Mouse (Mus musculus) heart, embryonic 10.5 days (tissue): ENCODE results near the gene Sh3glb2. TPM values are rescaled to one million over a fixed set of nuclear protein-coding genes. Genes with fewer than 3 reads are reported as not detected.

Experiments used
- DNase-seq: peaks from one replicate; pipeline ENCODE4 v3.0.0-alpha.2; 2017; ENCODE audit warnings: low spot score
- H3K27ac ChIP-seq: fragments of 300-500 bp; sonication (generic); 2 replicates; pipeline ENCODE4 v1.5.1; 2016; ENCODE audit warnings: mild to moderate bottlenecking
- H3K27me3 ChIP-seq: fragments of 300-500 bp; sonication (generic); 2 replicates; pipeline ENCODE4 v1.6.1; 2016; ENCODE audit warnings: mild to moderate bottlenecking; ENCODE audit not compliant: poor library complexity, insufficient read depth, severe bottlenecking
- H3K36me3 ChIP-seq: fragments of 300-500 bp; sonication (generic); 2 replicates; pipeline ENCODE4 v1.6.1; 2016; ENCODE audit warnings: mild to moderate bottlenecking, moderate library complexity
- H3K4me1 ChIP-seq: fragments of 300-500 bp; sonication (generic); 2 replicates; pipeline ENCODE4 v1.6.1; 2016; ENCODE audit warnings: mild to moderate bottlenecking
- H3K4me3 ChIP-seq: fragments of 300-500 bp; sonication (generic); 2 replicates; pipeline ENCODE4 v1.5.1; 2016; ENCODE audit warnings: mild to moderate bottlenecking, moderate library complexity
- H3K9me3 ChIP-seq: fragments of 300-500 bp; sonication (generic); 2 replicates; pipeline ENCODE4 v1.6.1; 2016; ENCODE audit warnings: mild to moderate bottlenecking, moderate library complexity
- WGBS: fragments of 180-500 bp; shearing (Covaris S2); methylation state at CpG from one replicate; pipeline ENCODE4 v1.1.7; 2016; 5-methylcytosine and 5-hydroxymethylcytosine counted together
- microRNA-seq: library from miRNA; unstranded; fragments of <30 nt; microRNA quantifications from one replicate; pipeline ENCODE4, GENCODE M21; 2017
- polyA plus RNA-seq: library from polyadenylated mRNA; unstranded; fragments of >200 nt; fragmentation: Nextera tagmentation; extraction: Ambion mirVana; gene quantifications from 2 replicates; pipeline ENCODE4 v1.2.1, GENCODE M21; 2016

The Sh3glb2 gene
- polyA plus RNA-seq, 1 experiment from 2014 or later, result 101 TPM

GRCm38 (mm10) chr2:30316136-30316535, 43.0 kb downstream of the Sh3glb2 start:
- 93% methylated on average over 4 of the region's 4 CpGs for WGBS
- peaks cover 93% of the 10 kb centered on the region for H3K36me3 ChIP-seq
- H3K27ac ChIP-seq, result no peak overlapping the region
- no peaks in the 10 kb centered on the region for H3K27me3 ChIP-seq
- H3K9me3 ChIP-seq, result no peaks in the 10 kb centered on the region
- no peak for DNase-seq
- H3K4me1 ChIP-seq, result no peaks in the 10 kb centered on the region
- H3K4me3 ChIP-seq, result no peak overlapping the region

GRCm38 (mm10) chr2:30311481-30311880, 47.7 kb downstream of the Sh3glb2 start:
- Histone ChIP-seq H3K36me3 (peaks cover 97% of the 10 kb centered on the region), H3K9me3 (no peaks in the 10 kb centered on the region), H3K4me1 (no peaks in the 10 kb centered on the region), H3K4me3 (no peak overlapping the region), H3K27ac (no peak overlapping the region), H3K27me3 (no peaks in the 10 kb centered on the region)
- no peak for DNase-seq
- 90% methylated on average over 2 of the region's 2 CpGs for WGBS

- 83% methylated on average over 3 of the region's 3 CpGs for WGBS
- H3K4me1 ChIP-seq, result no peaks in the 10 kb centered on the region
- H3K36me3 ChIP-seq, result peaks cover 97% of the 10 kb centered on the region
- H3K27me3 ChIP-seq, result no peaks in the 10 kb centered on the region
- no peak overlapping the region for H3K27ac ChIP-seq
- no peaks in the 10 kb centered on the region for H3K9me3 ChIP-seq
- H3K4me3 ChIP-seq, result no peak overlapping the region
- no peak for DNase-seq
Measured at GRCm38 (mm10) chr2:30309351-30309750, 49.8 kb downstream of the Sh3glb2 start.

- no peak for DNase-seq
- Histone ChIP-seq H3K9me3 (no peaks in the 10 kb centered on the region), H3K27me3 (no peaks in the 10 kb centered on the region), H3K4me3 (no peak overlapping the region), H3K4me1 (no peaks in the 10 kb centered on the region), H3K27ac (no peak overlapping the region), H3K36me3 (peaks cover 99% of the 10 kb centered on the region)
- WGBS, result 97% methylated on average over 7 of the region's 7 CpGs
Measured at GRCm38 (mm10) chr2:30306087-30306486, 53.0 kb downstream of the Sh3glb2 start.

DNA sequence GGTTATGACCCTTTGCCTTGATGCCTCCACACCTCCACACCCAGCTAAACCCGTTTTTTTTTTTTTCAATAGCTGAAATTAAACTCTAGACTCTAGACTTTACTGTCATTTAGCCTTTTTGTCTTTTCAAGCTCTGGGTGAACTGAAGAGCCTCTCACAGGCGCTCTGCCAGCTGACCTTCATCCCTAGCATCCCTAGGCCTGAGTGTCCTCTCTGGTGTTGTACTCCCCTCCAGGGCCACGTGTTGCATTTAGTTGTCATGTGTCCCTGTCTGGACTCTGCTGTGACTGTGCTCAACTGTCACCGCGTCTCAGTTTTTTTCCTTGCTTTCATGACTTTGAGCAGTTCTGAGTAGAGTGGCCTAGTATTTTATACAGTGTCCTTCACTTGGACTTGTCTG, 59.2 kb downstream of the Sh3glb2 start:
- 90% methylated on average over 5 of the region's 5 CpGs for WGBS
- Histone ChIP-seq H3K4me1 (no peaks in the 10 kb centered on the region), H3K27me3 (no peaks in the 10 kb centered on the region), H3K36me3 (peaks cover 85% of the 10 kb centered on the region), H3K4me3 (no peak overlapping the region), H3K27ac (no peak overlapping the region), H3K9me3 (no peaks in the 10 kb centered on the region)
- no peak for DNase-seq

DNA sequence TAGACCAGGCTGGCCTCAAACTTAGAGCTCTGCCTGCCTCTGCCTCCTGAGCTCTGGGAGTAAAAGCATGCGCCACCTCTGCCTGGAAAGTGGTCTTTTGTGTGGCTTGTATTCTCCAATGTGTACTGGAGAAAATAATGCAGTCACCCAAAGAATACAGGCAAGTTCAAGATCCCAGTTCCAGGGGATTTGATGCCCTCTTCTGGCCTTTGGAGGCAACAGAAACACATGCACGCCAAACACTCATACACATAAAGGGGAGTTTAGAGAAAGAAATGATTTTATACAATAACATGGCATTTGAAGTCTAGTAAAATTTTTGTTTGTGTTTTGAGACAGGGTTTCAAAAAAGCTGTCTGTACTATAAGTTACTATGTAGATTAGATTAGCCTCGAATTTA, 59.6 kb downstream of the Sh3glb2 start:
- 76% methylated on average over 3 of the region's 3 CpGs for WGBS
- peaks cover 81% of the 10 kb centered on the region for H3K36me3 ChIP-seq
- H3K27me3 ChIP-seq, result no peaks in the 10 kb centered on the region
- no peaks in the 10 kb centered on the region for H3K9me3 ChIP-seq
- no peak for DNase-seq
- H3K4me3 ChIP-seq, result no peak overlapping the region
- H3K27ac ChIP-seq, result no peak overlapping the region
- no peaks in the 10 kb centered on the region for H3K4me1 ChIP-seq

Small RNA genes lying within 50 kb of the gene (microRNA-seq; reads per million reads assigned to microRNA genes)
- not detected for gene Gm47292

Other genes with a start within 250 kb of the Sh3glb2 start
- 5.9 and 7.2 TPM in 2 replicates for gene Zer1, start 234.8 kb downstream of the Sh3glb2 start, polyA plus RNA-seq
- gene Tbc1d13, start 225.6 kb downstream of the Sh3glb2 start, polyA plus RNA-seq, result 3.9 and 6.8 TPM in 2 replicates
- gene Endog, start 187.8 kb downstream of the Sh3glb2 start, polyA plus RNA-seq, result 31.3 and 32.5 TPM in 2 replicates
- 52.1 and 72.0 TPM in 2 replicates for gene Spout1, start 180.9 kb downstream of the Sh3glb2 start, polyA plus RNA-seq
- gene Kyat1, start 153.5 kb downstream of the Sh3glb2 start, polyA plus RNA-seq, result 12.8 and 17.2 TPM in 2 replicates
- gene Lrrc8a, start 121.6 kb downstream of the Sh3glb2 start, polyA plus RNA-seq, result 20.2 and 34.4 TPM in 2 replicates
- 0.14 and 0.19 TPM in 2 replicates for gene Gm28035, start 118.8 kb downstream of the Sh3glb2 start, polyA plus RNA-seq
- 4.4 and 5.2 TPM in 2 replicates for gene Phyhd1, start 93.1 kb downstream of the Sh3glb2 start, polyA plus RNA-seq
- gene Gm28038, start 78.3 kb downstream of the Sh3glb2 start, polyA plus RNA-seq, result not detected in 2 replicates
- 29.3 and 31.7 TPM in 2 replicates for gene Dolk, start 73.0 kb downstream of the Sh3glb2 start, polyA plus RNA-seq
- 45.2 and 46.5 TPM in 2 replicates for gene Nup188, start 72.9 kb downstream of the Sh3glb2 start, polyA plus RNA-seq
- gene Miga2, start 4.9 kb upstream of the Sh3glb2 start, polyA plus RNA-seq, result 28.2 and 35.1 TPM in 2 replicates
- gene Dolpp1, start 32.9 kb upstream of the Sh3glb2 start, polyA plus RNA-seq, result 29.9 and 36.1 TPM in 2 replicates
- gene Crat, start 56.5 kb upstream of the Sh3glb2 start, polyA plus RNA-seq, result 36.1 and 55.2 TPM in 2 replicates
- 129 and 140 TPM in 2 replicates for gene Ptpa, start 56.7 kb upstream of the Sh3glb2 start, polyA plus RNA-seq
- gene Ier5l, start 114.9 kb upstream of the Sh3glb2 start, polyA plus RNA-seq, result 1.00 and 2.2 TPM in 2 replicates
- gene Cstad, start 235.7 kb upstream of the Sh3glb2 start, polyA plus RNA-seq, result 1.2 and 1.4 TPM in 2 replicates